Comparison of ENCODE assay signal across 24 mouse cellular contexts in genomic region chr13:83072073-83072472, GRCm38 (mm10).
DNase-seq lines count a peak whose midpoint lies in the region; ATAC-seq and TF ChIP-seq lines count a peak whose summit lies in the region.
"Had no signal": no experiment of that assay in that cellular context is flagged by ENCODE, and none has a peak within 500 bp of the region (broad histone marks: within the 10 kb centered on the region; RNA-seq: fewer than 3 reads in every experiment).

No protein-coding gene starts in this region.

- peak; percentile 66 for ATAC-seq in lung, embryonic 16.5 days (ENCODE audit: low read depth)
- ATAC-seq in granulocyte monocyte progenitor cell, adult 5-6 weeks (replicated peaks; ENCODE audit: poor library complexity, severe bottlenecking), result peak; percentile 13; the same call in 1 of the 2 replicates
- peak; percentile 56; the same call in 1 of the 2 replicates for ATAC-seq in megakaryocyte-erythroid progenitor cell, adult 5-6 weeks (replicated peaks; ENCODE audit: low FRiP score, low TSS enrichment, poor library complexity, severe bottlenecking)
- ATAC-seq: forebrain, embryonic 16.5 days; hindbrain, postnatal 0 days had no signal

- TF ChIP-seq CTCF in lung, adult 2 months (IDR thresholded peaks at IDR 0.05; ENCODE audit: insufficient read depth, low read length), result no peak
- TF ChIP-seq CTCF in MEL (IDR thresholded peaks at IDR 0.05 in 2 of 3, conservative IDR thresholded peaks at IDR 0.05 in 1 of 3; ENCODE audit: control insufficient read depth in 1 of 3, insufficient read depth in 1 of 3, low read depth in 2 of 3, low read length in 3 of 3, poor library complexity in 1 of 3, severe bottlenecking in 1 of 3), result no peak

- intact Hi-C loops in left cerebral cortex, postnatal 14 days (cut with DNase I), result loop anchor here (10.0 kb wide), 2 partner anchors 453 to 583 kb away; no protein-coding TSS in a partner anchor

- no peak for DNase-seq in lung, adult 2 months
- DNase-seq in MEL (ENCODE audit: low read depth, low spot score), result peak; percentile 82
- DNase-seq in left cerebral cortex, postnatal 14 days (ENCODE audit: low spot score in 2 of 2), result no peak
- no peak for DNase-seq in retina, postnatal 1 day
- DNase-seq: adrenal gland, adult 2 months; adrenal gland, postnatal 25 days; cerebellum, adult 2 months; cerebellum, postnatal 10 days; embryo, embryonic 11 days; gastrocnemius, postnatal 36 days; heart, adult 18-20 months; heart, postnatal 10 days; heart, postnatal 4 days had no signal

- 24% methylated on average over 3 of the region's 3 CpGs for WGBS in lung, embryonic 16.5 days
- WGBS in lung, adult 2 months, result 18% methylated on average over 3 of the region's 3 CpGs

- no peaks in the 10 kb centered on the region for H3K79me2 ChIP-seq in MEL (ENCODE audit: control insufficient read depth, insufficient read depth, low read length, poor library complexity)

- no peak; the same call in 1 of the 2 replicates for TF ChIP-seq RAD21 in MEL (IDR thresholded peaks at IDR 0.05; ENCODE audit: low read depth, low read length)

- H3K27ac ChIP-seq in lung, embryonic 16.5 days (ENCODE audit: low read length), result no peak overlapping the region
- H3K27ac ChIP-seq in MEL (ENCODE audit: control insufficient read depth, low read depth, low read length), result no peak overlapping the region
- H3K27ac ChIP-seq: embryonic facial prominence, embryonic 15.5 days; forebrain, embryonic 12.5 days; heart, embryonic 10.5 days; hindbrain, embryonic 13.5 days; hindbrain, postnatal 0 days had no signal

- H3K4me1 ChIP-seq in lung, embryonic 16.5 days (replicated peaks; ENCODE audit: control insufficient read depth, insufficient read depth, low read length), result no peaks in the 10 kb centered on the region
- H3K4me1 ChIP-seq in lung, adult 2 months (ENCODE audit: control insufficient read depth, insufficient read depth, low read length), result no peaks in the 10 kb centered on the region
- H3K4me1 ChIP-seq in MEL (ENCODE audit: control insufficient read depth in 1 of 2, insufficient read depth in 2 of 2, low read length in 2 of 2), result peaks cover 7 to 10% of the 10 kb centered on the region in 2 experiments
- H3K4me1 ChIP-seq: embryonic facial prominence, embryonic 15.5 days; forebrain, embryonic 12.5 days; hindbrain, embryonic 13.5 days had no signal

- TF ChIP-seq POLR2A in lung, adult 2 months (IDR thresholded peaks at IDR 0.05; ENCODE audit: borderline replicate concordance, extremely low read depth, low read depth, low read length), result no peak
- no peak for TF ChIP-seq POLR2A in MEL (IDR thresholded peaks at IDR 0.05; ENCODE audit: control insufficient read depth in 1 of 2, insufficient read depth in 1 of 2, low read depth in 1 of 2, low read length in 2 of 2, poor library complexity in 1 of 2)

- H3K9me3 ChIP-seq in lung, embryonic 16.5 days (ENCODE audit: control insufficient read depth, low read length), result no peaks in the 10 kb centered on the region
- H3K9me3 ChIP-seq in MEL (replicated peaks; ENCODE audit: insufficient read depth, low read length), result no peaks in the 10 kb centered on the region
- H3K9me3 ChIP-seq: embryonic facial prominence, embryonic 15.5 days; forebrain, embryonic 12.5 days; G1E; heart, embryonic 10.5 days; hindbrain, embryonic 13.5 days had no signal

- no peaks in the 10 kb centered on the region for H3K27me3 ChIP-seq in lung, embryonic 16.5 days (ENCODE audit: control insufficient read depth, insufficient read depth, low read depth, low read length)
- H3K27me3 ChIP-seq in MEL (ENCODE audit: control insufficient read depth in 1 of 2, insufficient read depth in 2 of 2, low read length in 2 of 2), result no peaks in the 10 kb centered on the region
- H3K27me3 ChIP-seq: embryonic facial prominence, embryonic 15.5 days; forebrain, embryonic 12.5 days; hindbrain, embryonic 13.5 days had no signal

- no peak overlapping the region for H3K4me3 ChIP-seq in lung, embryonic 16.5 days (ENCODE audit: low read length)
- no peak overlapping the region for H3K4me3 ChIP-seq in lung, adult 2 months (replicated peaks; ENCODE audit: extremely low read depth, low read depth, low read length)
- H3K4me3 ChIP-seq in MEL (ENCODE audit: control insufficient read depth in 1 of 2, insufficient read depth in 1 of 2, low read depth in 2 of 2, low read length in 2 of 2), result peak overlapping the region in 1 of 2 experiments; percentile 52; a peak in 2 of 4 replicates
- H3K4me3 ChIP-seq: embryonic facial prominence, embryonic 15.5 days; erythroblast, embryonic 14.5 days; forebrain, embryonic 12.5 days; heart, embryonic 10.5 days; hindbrain, embryonic 13.5 days had no signal

- H3K9ac ChIP-seq in lung, embryonic 16.5 days (ENCODE audit: low read length), result no peak overlapping the region
- H3K9ac ChIP-seq in MEL (ENCODE audit: control insufficient read depth, low read depth, low read length, poor library complexity, severe bottlenecking), result no peak overlapping the region
- H3K9ac ChIP-seq: embryonic facial prominence, embryonic 15.5 days; forebrain, embryonic 12.5 days; hindbrain, embryonic 13.5 days had no signal

- no peaks in the 10 kb centered on the region for H3K36me3 ChIP-seq in lung, embryonic 16.5 days (ENCODE audit: control insufficient read depth, insufficient read depth, low read length)
- peaks cover 0 to 22% of the 10 kb centered on the region in 2 experiments; a peak in 2 of 4 replicates for H3K36me3 ChIP-seq in MEL (ENCODE audit: control insufficient read depth in 1 of 2, insufficient read depth in 2 of 2, low read length in 2 of 2)
- H3K36me3 ChIP-seq: embryonic facial prominence, embryonic 15.5 days; forebrain, embryonic 12.5 days; G1E; heart, embryonic 10.5 days; hindbrain, embryonic 13.5 days had no signal

- peak; percentile 82 to 96 for TF ChIP-seq EP300 in MEL (IDR thresholded peaks at IDR 0.05; ENCODE audit: low read depth in 1 of 2, low read length in 2 of 2)

- no peak overlapping the region for H3K4me2 ChIP-seq in lung, embryonic 16.5 days (ENCODE audit: low read depth, low read length)
- H3K4me2 ChIP-seq: embryonic facial prominence, embryonic 15.5 days; forebrain, embryonic 12.5 days; hindbrain, embryonic 13.5 days had no signal

TF ChIP-seq in MEL, 35 proteins besides CTCF, POLR2A, EP300 and RAD21:
- TF ChIP-seq GATA1 (IDR thresholded peaks at IDR 0.05; ENCODE audit: low read depth, low read length), result peak; percentile 87
- peak; percentile 7; the same call in 1 of the 2 replicates for TF ChIP-seq ZC3H11A (IDR thresholded peaks at IDR 0.05; ENCODE audit: low read depth, low read length)
- peak; percentile 71; the same call in 1 of the 2 replicates for TF ChIP-seq ETS1 (IDR thresholded peaks at IDR 0.05; ENCODE audit: low read depth, low read length)
- peak; percentile 2; the same call in 1 of the 2 replicates for TF ChIP-seq SMC3 (IDR thresholded peaks at IDR 0.05; ENCODE audit: low read depth, low read length)
- TF ChIP-seq TAL1 (IDR thresholded peaks at IDR 0.05; ENCODE audit: low read length), result peak; percentile 58
- 0 out of 2 replicates have a peak, but pooled peaks have one; percentile 50 for TF ChIP-seq JUND (IDR thresholded peaks at IDR 0.05; ENCODE audit: low read depth, low read length)
- TF ChIP-seq HCFC1 (IDR thresholded peaks at IDR 0.05; ENCODE audit: low read depth, low read length), result no peak
- TF ChIP-seq RCOR1 (IDR thresholded peaks at IDR 0.05; ENCODE audit: low read depth, low read length), result peak; percentile 90
- no peak for TF ChIP-seq GABPA (IDR thresholded peaks at IDR 0.05; ENCODE audit: low read depth, low read length)
- 0 out of 2 replicates have a peak, but pooled peaks have one; percentile 16 for TF ChIP-seq SIN3A (IDR thresholded peaks at IDR 0.05; ENCODE audit: low read length)
- no peak for TF ChIP-seq TBP (IDR thresholded peaks at IDR 0.05; ENCODE audit: low read depth, low read length)
- TF ChIP-seq CHD1 (IDR thresholded peaks at IDR 0.05; ENCODE audit: low read depth, low read length), result no peak
- TF ChIP-seq ELF1 (IDR thresholded peaks at IDR 0.05; ENCODE audit: low read depth, low read length), result no peak
- TF ChIP-seq MAFK (IDR thresholded peaks at IDR 0.05; ENCODE audit: borderline replicate concordance, low read depth, low read length), result peak; percentile 43; the same call in 1 of the 2 replicates
- TF ChIP-seq TCF12 (IDR thresholded peaks at IDR 0.05; ENCODE audit: low read depth, low read length), result peak; percentile 87

Comparison
In these comparisons a context has a peak if more than half of its experiments do, and no peak if none do; other contexts are left out.
1. ATAC-seq: peak in every context shown above with its lines; median percentile 66 in lung, embryonic 16.5 days; 56 in megakaryocyte-erythroid progenitor cell, adult 5-6 weeks; 13 in granulocyte monocyte progenitor cell, adult 5-6 weeks.